Mouse (Mus musculus): ENCODE measurements at regions not wholly inside any gene's neighbourhood (a gene's known extent, or its start where the extent isn't known, plus 50 kb on each side); places are given as distances from the start of the nearest gene placed in this dataset.

- DNase-seq (ENCODE audit: low read depth, low spot score) = no peak
These were observed 164.3 kb upstream of the Foxd3 start for GRCm38 (mm10) chr4:99491536-99492514.

- DNase-seq (ENCODE audit: low read depth, low spot score) = no peak
These were observed 152.8 kb upstream of the Foxd3 start for GRCm38 (mm10) chr4:99503221-99503744.

GRCm38 (mm10) chr4:99511993-99512392 lies 144.1 kb upstream of the Foxd3 start:
- no peak for DNase-seq (ENCODE audit: low read depth, low spot score)

GRCm38 (mm10) chr4:99516883-99517282 lies 139.2 kb upstream of the Foxd3 start:
- no peak for DNase-seq (ENCODE audit: low read depth, low spot score)

GRCm38 (mm10) chr4:99527441-99527840 lies 128.7 kb upstream of the Foxd3 start:
- no peak for DNase-seq (ENCODE audit: low read depth, low spot score)

- no peak for DNase-seq (ENCODE audit: low read depth, low spot score)
These were observed 112.1 kb upstream of the Foxd3 start for GRCm38 (mm10) chr4:99544014-99544413.

- DNase-seq (ENCODE audit: low read depth, low spot score) = no peak
These were observed 110.4 kb upstream of the Foxd3 start for GRCm38 (mm10) chr4:99545742-99546141.

GRCm38 (mm10) chr4:99557963-99558362 lies 98.1 kb upstream of the Foxd3 start:
- no peak for DNase-seq (ENCODE audit: low read depth, low spot score)

- DNase-seq (ENCODE audit: low read depth, low spot score) = no peak
These were observed 95.5 kb upstream of the Foxd3 start for GRCm38 (mm10) chr4:99560604-99561003.

GRCm38 (mm10) chr4:99561506-99561937 lies 94.6 kb upstream of the Foxd3 start:
- DNase-seq (ENCODE audit: low read depth, low spot score) = no peak

GRCm38 (mm10) chr4:99565401-99565800 lies 90.7 kb upstream of the Foxd3 start:
- no peak for DNase-seq (ENCODE audit: low read depth, low spot score)

- no peak for DNase-seq (ENCODE audit: low read depth, low spot score)
These were observed 83.1 kb upstream of the Foxd3 start for GRCm38 (mm10) chr4:99572841-99573642.

GRCm38 (mm10) chr4:99574021-99574531 lies 82.0 kb upstream of the Foxd3 start:
- no peak for DNase-seq (ENCODE audit: low read depth, low spot score)

GRCm38 (mm10) chr4:99574984-99575383 lies 81.1 kb upstream of the Foxd3 start:
- DNase-seq (ENCODE audit: low read depth, low spot score) = no peak

- no peak for DNase-seq (ENCODE audit: low read depth, low spot score)
These were observed 58.3 kb upstream of the Foxd3 start for GRCm38 (mm10) chr4:99597781-99598180.

GRCm38 (mm10) chr4:99600741-99601140 lies 55.4 kb upstream of the Foxd3 start:
- DNase-seq (ENCODE audit: low read depth, low spot score) = no peak

GRCm38 (mm10) chr4:99601463-99601862 lies 54.6 kb upstream of the Foxd3 start:
- DNase-seq (ENCODE audit: low read depth, low spot score) = peak; percentile 8

Measured in retina, postnatal 7 days (tissue).